Mouse (Mus musculus) intestine, postnatal 0 days (tissue): ENCODE measurements around the gene Gucy1a1. TPM values are rescaled to one million over a fixed set of nuclear protein-coding genes. Genes with fewer than 3 reads are reported as not detected.

ENCODE experiments used
- ATAC-seq: fragments of 200-750 bp; cut with Nextera tagmentation; 2 replicates; pipeline ENCODE4 v1.8.0; 2017; ENCODE audit warnings: mild to moderate bottlenecking, moderate TSS enrichment, moderate library complexity
- H3K27ac ChIP-seq: fragments of 300-500 bp; sonication (generic); 2 replicates; pipeline ENCODE4 v1.5.1; 2014; ENCODE audit warnings: mild to moderate bottlenecking, low read depth, low read length, moderate library complexity
- H3K27me3 ChIP-seq: fragments of 300-500 bp; sonication (generic); replicated peaks from 2 replicates; pipeline ENCODE4 v1.6.1; 2014; ENCODE audit warnings: low read length, mixed read lengths; ENCODE audit not compliant: control insufficient read depth, insufficient read depth
- H3K36me3 ChIP-seq: fragments of 300-500 bp; sonication (generic); 2 replicates; pipeline ENCODE4 v1.6.1; 2014; ENCODE audit warnings: mild to moderate bottlenecking, moderate library complexity; ENCODE audit not compliant: control insufficient read depth, insufficient read depth
- H3K4me1 ChIP-seq: fragments of 300-500 bp; sonication (generic); replicated peaks from 2 replicates; pipeline ENCODE4 v1.6.1; 2014; ENCODE audit warnings: antibody characterized with exemption, low read length, mixed read lengths; ENCODE audit not compliant: control insufficient read depth, insufficient read depth
- H3K4me2 ChIP-seq: fragments of 300-500 bp; sonication (generic); replicated peaks from 2 replicates; pipeline ENCODE4 v1.6.1; 2014; ENCODE audit warnings: low read depth, mild to moderate bottlenecking, moderate library complexity
- H3K4me3 ChIP-seq: fragments of 300-500 bp; sonication (generic); 2 replicates; pipeline ENCODE4 v1.5.1; 2014; ENCODE audit warnings: low read depth, low read length
- H3K9ac ChIP-seq: fragments of 300-500 bp; sonication (generic); 2 replicates; pipeline ENCODE4 v1.6.1; 2014; ENCODE audit warnings: mild to moderate bottlenecking, low read depth, low read length
- H3K9me3 ChIP-seq: fragments of 300-500 bp; sonication (generic); 2 replicates; pipeline ENCODE4 v1.6.1; 2016; ENCODE audit warnings: mixed run types; ENCODE audit not compliant: control insufficient read depth
- CTCF ChIP-seq: sonication (generic); IDR thresholded peaks from 2 replicates; pipeline ENCODE4 v1.5.1; 2016; ENCODE audit warnings: low read depth, mild to moderate bottlenecking, control low read depth, antibody characterized with exemption, moderate library complexity
- WGBS: fragments of 180-500 bp; shearing (Covaris S2); extraction: QIAGEN DNeasy Blood & Tissue Kit; methylation state at CpG from one replicate; pipeline ENCODE4 v1.1.7; 2014; 5-methylcytosine and 5-hydroxymethylcytosine counted together
- polyA plus RNA-seq: library from polyadenylated mRNA; unstranded; fragments of >200 nt; fragmentation: Nextera tagmentation; extraction: Ambion mirVana; gene quantifications from 2 replicates; pipeline ENCODE4 v1.2.1, GENCODE M21; 2015

The Gucy1a1 gene
- polyA plus RNA-seq, 1 experiment from 2014 or later, result 15.7 TPM

DNA sequence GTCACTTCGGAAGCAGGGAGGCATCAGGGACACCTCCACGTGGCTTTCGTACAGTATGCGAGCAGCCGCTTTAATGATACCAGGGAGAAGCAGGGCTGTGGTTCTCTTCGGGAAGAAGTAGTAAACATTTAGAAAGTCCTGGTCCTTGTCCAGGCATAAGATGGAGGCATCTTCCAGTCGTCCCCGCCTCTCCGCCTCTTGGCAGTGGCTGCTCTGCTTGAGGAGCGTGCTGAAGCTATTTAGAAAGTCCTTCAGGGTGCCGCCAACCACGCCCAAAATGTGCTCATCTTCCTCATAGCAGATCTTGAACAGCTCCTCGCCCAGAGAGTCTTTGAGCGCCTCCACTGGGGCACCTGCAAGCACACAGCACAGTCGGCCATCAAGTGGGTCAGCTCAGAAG, 36.6 kb downstream of the Gucy1a1 start:
- WGBS, result 84% methylated on average over 15 of the region's 15 CpGs
- H3K27me3 ChIP-seq, result no peaks in the 10 kb centered on the region
- no peak for TF ChIP-seq CTCF
- H3K9ac ChIP-seq, result no peak overlapping the region
- no peak overlapping the region for H3K27ac ChIP-seq
- H3K4me2 ChIP-seq, result no peak overlapping the region
- no peaks in the 10 kb centered on the region for H3K9me3 ChIP-seq
- no peak overlapping the region for H3K4me3 ChIP-seq
- H3K4me1 ChIP-seq, result no peaks in the 10 kb centered on the region
- no peak for ATAC-seq
- no peaks in the 10 kb centered on the region for H3K36me3 ChIP-seq

GRCm38 (mm10) chr3:82104229-82104628, 41.4 kb downstream of the Gucy1a1 start:
- Histone ChIP-seq H3K9ac (no peak overlapping the region), H3K27me3 (no peaks in the 10 kb centered on the region), H3K36me3 (no peaks in the 10 kb centered on the region), H3K9me3 (no peaks in the 10 kb centered on the region), H3K27ac (no peak overlapping the region), H3K4me2 (no peak overlapping the region), H3K4me1 (no peaks in the 10 kb centered on the region), H3K4me3 (no peak overlapping the region)
- 68% methylated on average over 6 of the region's 6 CpGs for WGBS
- ATAC-seq, result no peak
- TF ChIP-seq CTCF, result no peak

DNA sequence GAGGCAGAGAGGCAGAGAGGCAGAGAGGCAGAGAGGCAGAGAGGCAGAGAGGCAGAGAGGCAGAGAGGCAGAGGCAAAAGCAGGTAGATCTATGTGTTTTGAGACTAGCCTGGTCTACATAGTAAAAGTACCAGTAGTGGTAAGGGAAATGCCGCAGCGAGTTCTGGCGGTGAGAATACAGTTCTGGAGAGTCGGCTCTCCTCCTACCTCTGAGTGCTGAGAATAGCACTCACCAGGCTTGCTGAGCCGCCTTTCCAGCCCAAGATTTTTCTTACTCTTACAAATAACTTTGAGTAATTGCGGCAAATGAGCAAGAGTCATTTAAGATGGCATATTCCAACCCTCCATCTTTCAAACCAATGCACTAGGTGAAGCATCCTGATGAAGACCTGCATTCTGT, 46.5 kb downstream of the Gucy1a1 start:
- no peaks in the 10 kb centered on the region for H3K4me1 ChIP-seq
- H3K27me3 ChIP-seq, result no peaks in the 10 kb centered on the region
- H3K4me2 ChIP-seq, result no peak overlapping the region
- H3K9me3 ChIP-seq, result no peaks in the 10 kb centered on the region
- TF ChIP-seq CTCF, result no peak
- no peak overlapping the region for H3K4me3 ChIP-seq
- no peak for ATAC-seq
- WGBS, result 78% methylated on average over 6 of the region's 6 CpGs
- H3K9ac ChIP-seq, result no peak overlapping the region
- 0 out of 2 replicates have a peak, but pooled peaks cover 8% of the 10 kb centered on the region for H3K36me3 ChIP-seq
- H3K27ac ChIP-seq, result no peak overlapping the region

DNA sequence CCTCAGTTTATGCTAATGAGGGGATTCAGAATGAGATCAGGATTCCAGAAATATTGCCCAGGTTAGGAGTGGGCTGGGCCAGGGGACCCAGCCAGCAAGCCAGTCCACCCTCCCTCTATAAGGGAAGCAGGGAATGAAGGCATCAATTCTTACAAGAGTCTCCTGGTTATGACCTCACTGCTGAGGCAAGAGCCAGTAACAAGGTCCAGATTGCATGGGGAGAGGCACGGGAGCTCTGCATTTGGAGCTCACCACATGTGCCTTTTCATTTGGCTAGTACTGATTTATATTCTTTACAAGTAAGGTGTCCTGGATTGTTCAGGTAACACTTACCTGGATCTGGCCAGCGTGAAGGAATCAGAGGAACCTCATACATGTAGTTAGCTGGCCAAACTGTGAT, 48.8 kb downstream of the Gucy1a1 start:
- Histone ChIP-seq H3K27me3 (no peaks in the 10 kb centered on the region), H3K27ac (no peak overlapping the region), H3K9me3 (no peaks in the 10 kb centered on the region), H3K4me1 (no peaks in the 10 kb centered on the region), H3K4me2 (no peak overlapping the region), H3K4me3 (no peak overlapping the region), H3K9ac (no peak overlapping the region), H3K36me3 (0 out of 2 replicates have a peak, but pooled peaks cover 8% of the 10 kb centered on the region)
- TF ChIP-seq CTCF, result no peak
- WGBS, result 68% methylated on average over 2 of the region's 2 CpGs
- no peak for ATAC-seq

DNA sequence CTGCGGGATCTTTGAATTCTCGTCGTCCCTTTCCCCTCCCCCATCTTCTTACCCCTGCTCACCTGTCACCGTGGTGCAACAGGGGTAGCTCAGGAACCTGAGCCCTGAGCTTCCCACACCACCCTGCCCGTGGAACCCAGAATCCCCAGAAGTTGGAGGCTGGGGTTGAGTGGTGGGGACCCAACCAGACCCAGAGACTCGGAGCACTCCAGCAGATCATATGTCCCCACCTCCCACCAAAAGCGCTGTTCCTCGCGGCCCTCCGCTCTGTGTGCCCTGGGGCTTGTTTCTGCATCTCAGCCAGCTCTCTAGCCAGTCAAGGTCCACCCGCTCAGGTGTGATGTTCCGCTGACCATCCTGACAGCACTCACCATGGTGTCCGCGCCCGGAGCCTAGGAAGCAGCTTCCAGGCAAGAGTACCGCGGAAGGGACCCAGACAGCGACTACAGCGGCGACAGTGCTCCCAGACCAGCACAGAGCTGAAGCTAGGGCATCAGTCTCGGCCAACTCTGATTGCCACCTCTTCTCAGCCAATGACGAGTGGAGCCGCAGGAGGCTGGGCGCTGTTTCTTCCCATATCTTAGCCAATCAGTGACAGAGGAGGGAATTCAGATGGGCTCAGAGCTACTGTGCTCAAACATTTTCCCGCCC, 71.3 kb downstream of the Gucy1a1 start, which contains the start of gene Gucy1b1:
Gene Gucy1b1 (minus strand): TSS at position 489 of the 651 bp plus-strand sequence.
- Histone ChIP-seq H3K36me3 (no peaks in the 10 kb centered on the region), H3K9ac (peak within 1 kb of the TSS; percentile 48), H3K4me3 (peak within 1 kb of the TSS; percentile 49), H3K27ac (peak within 1 kb of the TSS; percentile 41; the same call in 1 of the 2 replicates), H3K4me2 (peak within 1 kb of the TSS; percentile 71), H3K27me3 (peaks cover 10% of the 10 kb centered on the region; the same call in 1 of the 2 replicates), H3K9me3 (no peaks in the 10 kb centered on the region), H3K4me1 (no peaks in the 10 kb centered on the region)
- TF ChIP-seq CTCF, result no peak
- 2% methylated on average over 25 of the region's 25 CpGs for WGBS
- ATAC-seq, result peak; percentile 75

DNA sequence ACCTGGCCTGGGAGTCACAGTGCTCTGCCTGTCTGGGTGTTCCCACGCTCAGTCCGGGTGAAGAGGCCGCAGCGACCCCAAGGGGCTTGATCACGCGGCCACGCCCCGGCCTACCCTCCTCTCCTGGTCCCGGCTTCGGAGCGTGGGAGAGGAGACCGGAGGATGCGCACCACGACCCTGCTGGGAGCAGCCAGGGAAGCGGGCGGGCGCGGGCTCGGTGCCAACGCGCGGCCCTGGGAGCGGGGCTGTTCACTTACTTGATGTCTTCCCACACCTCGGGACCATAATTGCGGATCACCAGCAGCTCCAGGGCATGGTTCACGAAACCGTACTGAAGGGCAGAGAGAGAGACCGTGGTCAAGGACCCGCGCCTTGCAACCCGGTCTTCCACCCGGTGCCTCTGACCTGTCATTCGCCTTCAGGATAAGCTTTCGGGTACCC, 71.8 kb downstream of the Gucy1a1 start:
- Histone ChIP-seq H3K27ac (peak overlapping the region; percentile 41; the same call in 1 of the 2 replicates), H3K4me1 (no peaks in the 10 kb centered on the region), H3K27me3 (peaks cover 10% of the 10 kb centered on the region; the same call in 1 of the 2 replicates), H3K9ac (peak overlapping the region; percentile 48), H3K9me3 (no peaks in the 10 kb centered on the region), H3K4me2 (peak overlapping the region; percentile 71), H3K4me3 (peak overlapping the region; percentile 49), H3K36me3 (no peaks in the 10 kb centered on the region)
- ATAC-seq, result peak; percentile 25; the same call in 1 of the 2 replicates
- WGBS, result under 1% methylated on average over 34 of the region's 34 CpGs
- 0 out of 2 replicates have a peak, but pooled peaks have one; percentile 21 for TF ChIP-seq CTCF
